Mouse (Mus musculus) thymus, adult 2 months (tissue): ENCODE data around the gene Gramd1b.

Experiments
- CTCF ChIP-seq: fragments of 200-500 bp; IDR thresholded peaks from 2 replicates; pipeline ENCODE4 v1.5.1; 2012; ENCODE audit warnings: mild to moderate bottlenecking, control low read depth, low read length, moderate library complexity, borderline replicate concordance; ENCODE audit not compliant: control insufficient read depth, poor library complexity, insufficient read depth; ENCODE audit errors: extremely low read depth
- POLR2A ChIP-seq: fragments of 200-500 bp; IDR thresholded peaks from 2 replicates; pipeline ENCODE4 v1.6.1; 2012; ENCODE audit warnings: mild to moderate bottlenecking, low read length, control low read depth, moderate library complexity; ENCODE audit not compliant: control insufficient read depth, poor library complexity, insufficient read depth; ENCODE audit errors: extremely low read depth

DNA sequence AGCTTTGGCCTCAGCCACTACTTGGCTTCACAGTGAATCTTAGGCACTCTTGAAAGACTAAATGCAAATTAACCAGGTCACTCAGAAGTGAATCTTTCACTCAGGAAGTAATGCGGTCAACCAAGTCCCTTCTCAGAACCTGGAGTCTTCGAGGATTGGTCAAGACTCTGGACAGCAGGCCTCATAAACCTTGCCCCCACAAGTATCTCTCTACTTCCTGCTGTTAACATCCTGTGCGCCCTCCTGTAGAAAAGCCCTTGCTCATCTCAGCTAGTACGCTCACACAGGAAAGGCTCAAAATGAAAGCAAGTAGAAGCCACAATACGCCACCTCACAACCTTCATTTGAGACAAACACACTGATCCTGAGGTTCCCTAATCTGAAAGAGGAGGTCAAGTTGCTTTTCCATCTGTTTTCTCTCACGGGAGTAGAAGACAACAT is 107.7 kb downstream of the Gramd1b start:
- TF ChIP-seq CTCF = no peak
- TF ChIP-seq POLR2A = no peak
